Mouse (Mus musculus): ENCODE measurements around the gene Zfp523.
"Not testable (repeated sequence)": the region's sequence is repeated elsewhere in the genome, so short reads cannot be mapped to it uniquely, and the experiment has no call there.

Zfp523 gene

GRCm38 (mm10) chr17:28212391-28212790, 35.5 kb downstream of the Zfp523 start:
- DNase-seq (ENCODE audit: low spot score), result no peak

- DNase-seq (ENCODE audit: low spot score), result no peak
Observed at GRCm38 (mm10) chr17:28213236-28213635, 36.3 kb downstream of the Zfp523 start.

DNA sequence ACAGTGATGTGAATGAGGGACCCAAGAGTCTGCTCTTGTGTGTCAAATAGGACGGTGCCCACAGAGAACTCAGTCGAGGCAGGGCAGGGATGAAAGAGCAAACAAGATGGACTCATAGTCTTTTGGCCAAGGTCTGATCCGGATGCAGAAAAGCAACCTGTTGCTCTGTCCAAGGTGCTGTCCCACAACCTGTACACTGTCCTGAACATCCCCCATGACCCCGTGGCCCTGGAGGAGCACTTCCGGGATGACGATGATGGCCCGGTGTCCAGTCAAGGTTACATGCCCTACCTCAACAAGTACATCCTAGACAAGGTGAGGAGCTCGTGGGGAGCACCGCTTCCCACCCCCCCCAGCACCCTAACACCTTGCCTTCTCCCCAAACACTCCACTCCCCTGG, 39.9 kb downstream of the Zfp523 start:
- DNase-seq (ENCODE audit: low spot score), result no peak

GRCm38 (mm10) chr17:28217721-28218649, 41.1 kb downstream of the Zfp523 start:
- DNase-seq (ENCODE audit: low spot score), result no peak

GRCm38 (mm10) chr17:28222463-28222862, 45.5 kb downstream of the Zfp523 start:
- DNase-seq (ENCODE audit: low spot score), result not testable (repeated sequence)

DNA sequence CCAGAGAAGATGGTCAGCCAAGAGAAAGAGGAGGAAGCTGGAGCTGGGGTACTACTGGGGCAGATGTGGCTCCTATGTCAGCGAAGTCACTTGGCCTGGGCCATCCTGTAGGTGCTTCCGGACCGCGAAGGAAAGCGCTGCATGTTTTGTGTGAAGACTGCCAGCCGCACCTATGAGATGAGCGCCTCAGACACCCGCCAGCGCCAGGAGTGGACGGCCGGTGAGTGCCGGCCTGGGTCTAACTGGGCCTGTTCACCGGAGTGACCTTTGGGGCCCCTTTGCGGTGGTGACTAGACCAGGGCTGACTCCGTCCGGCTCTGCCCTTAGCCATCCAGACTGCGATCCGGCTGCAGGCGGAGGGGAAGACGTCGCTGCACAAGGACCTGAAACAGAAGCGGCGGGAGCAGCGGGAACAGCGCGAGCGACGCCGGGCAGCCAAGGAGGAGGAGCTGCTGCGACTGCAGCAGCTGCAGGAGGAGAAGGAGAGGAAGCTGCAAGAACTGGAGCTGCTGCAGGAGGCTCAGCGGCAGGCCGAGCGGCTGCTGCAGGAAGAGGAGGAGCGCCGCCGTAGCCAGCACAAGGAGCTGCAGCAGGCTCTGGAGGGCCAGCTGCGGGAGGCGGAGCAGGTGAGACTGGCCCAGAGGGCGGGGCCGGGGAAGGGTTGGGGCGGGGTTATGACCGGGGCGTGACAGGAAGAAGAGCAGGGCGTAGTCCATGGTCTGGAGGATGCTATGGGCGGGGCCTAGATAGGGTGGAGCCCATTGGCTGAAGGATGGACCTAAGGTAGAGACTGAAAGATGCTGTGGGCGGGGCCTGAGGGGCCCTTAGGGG, 46.8 kb downstream of the Zfp523 start:
- DNase-seq (ENCODE audit: low spot score), result peak; percentile 95

DNA sequence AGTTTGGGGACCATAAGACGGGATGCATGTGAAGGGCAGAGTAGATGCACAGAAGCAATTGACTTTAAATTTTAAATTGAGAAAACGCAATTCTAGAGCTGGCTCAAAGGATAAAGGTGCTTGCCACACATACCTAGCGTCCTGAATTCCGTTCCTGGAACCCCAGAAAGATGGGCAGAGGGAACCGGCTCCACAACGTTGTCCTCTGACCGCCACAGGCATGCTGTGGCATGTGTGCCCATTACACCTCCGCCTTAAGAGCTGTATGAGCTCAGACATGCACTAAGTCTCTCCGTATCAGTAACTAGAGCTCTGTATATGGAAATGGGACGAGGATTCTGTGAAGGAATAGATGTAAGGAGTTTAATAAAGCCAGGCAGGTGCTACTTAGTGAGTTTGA, 47.7 kb downstream of the Zfp523 start:
- DNase-seq (ENCODE audit: low spot score), result no peak

DNA sequence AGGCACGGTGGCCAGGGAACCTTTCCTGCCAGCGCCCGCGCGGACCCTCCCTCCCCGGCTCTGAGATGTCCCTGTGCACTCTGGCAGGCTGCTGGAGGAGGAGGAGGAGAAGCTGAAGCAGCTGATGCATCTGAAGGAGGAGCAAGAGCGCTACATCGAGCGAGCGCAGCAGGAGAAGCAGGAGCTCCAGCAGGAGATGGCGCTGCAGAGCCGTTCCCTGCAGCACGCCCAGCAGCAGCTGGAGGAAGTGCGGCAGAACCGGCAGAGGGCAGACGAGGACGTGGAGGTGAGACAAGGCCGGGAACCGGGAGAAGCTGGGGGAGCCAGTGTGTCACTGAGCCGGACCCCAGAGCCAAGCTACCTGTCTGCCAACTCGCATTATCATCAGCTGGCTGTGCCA, 49.1 kb downstream of the Zfp523 start:
- peak; percentile 72 for DNase-seq (ENCODE audit: low spot score)

- no peak for DNase-seq (ENCODE audit: low spot score)
Observed at GRCm38 (mm10) chr17:28230486-28230885, 53.6 kb downstream of the Zfp523 start.

GRCm38 (mm10) chr17:28231026-28231736, 54.3 kb downstream of the Zfp523 start:
- DNase-seq (ENCODE audit: low spot score), result no peak

- peak; percentile 97 for DNase-seq (ENCODE audit: low spot score)
Observed at GRCm38 (mm10) chr17:28232475-28233060, 55.6 kb downstream of the Zfp523 start, which contains the start of gene Ppard. Gene Ppard (plus strand): TSS chr17:28232700.

- DNase-seq (ENCODE audit: low spot score), result peak; percentile 40
Observed at GRCm38 (mm10) chr17:28233091-28233731, 56.3 kb downstream of the Zfp523 start.

DNA sequence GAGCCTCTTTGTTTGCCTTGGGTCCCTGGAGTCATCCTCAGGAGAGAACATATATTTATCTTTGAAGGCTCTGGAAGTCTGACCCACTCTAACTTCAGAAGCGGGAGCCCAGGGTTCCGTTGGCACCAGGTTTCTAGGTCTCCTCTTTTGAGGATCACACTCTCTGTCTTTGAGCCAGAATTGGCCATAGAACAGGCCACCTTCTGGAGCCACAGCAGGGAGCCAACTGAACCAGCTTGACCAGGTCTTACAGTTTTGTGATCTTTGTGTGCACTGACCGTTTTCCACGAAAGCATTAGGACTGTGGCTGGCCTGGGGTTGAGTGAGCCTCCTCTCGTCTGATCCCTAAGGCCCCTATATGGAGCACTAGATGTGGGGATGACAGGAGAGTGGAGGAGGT, 57.7 kb downstream of the Zfp523 start:
- no peak for DNase-seq (ENCODE audit: low spot score)

DNA sequence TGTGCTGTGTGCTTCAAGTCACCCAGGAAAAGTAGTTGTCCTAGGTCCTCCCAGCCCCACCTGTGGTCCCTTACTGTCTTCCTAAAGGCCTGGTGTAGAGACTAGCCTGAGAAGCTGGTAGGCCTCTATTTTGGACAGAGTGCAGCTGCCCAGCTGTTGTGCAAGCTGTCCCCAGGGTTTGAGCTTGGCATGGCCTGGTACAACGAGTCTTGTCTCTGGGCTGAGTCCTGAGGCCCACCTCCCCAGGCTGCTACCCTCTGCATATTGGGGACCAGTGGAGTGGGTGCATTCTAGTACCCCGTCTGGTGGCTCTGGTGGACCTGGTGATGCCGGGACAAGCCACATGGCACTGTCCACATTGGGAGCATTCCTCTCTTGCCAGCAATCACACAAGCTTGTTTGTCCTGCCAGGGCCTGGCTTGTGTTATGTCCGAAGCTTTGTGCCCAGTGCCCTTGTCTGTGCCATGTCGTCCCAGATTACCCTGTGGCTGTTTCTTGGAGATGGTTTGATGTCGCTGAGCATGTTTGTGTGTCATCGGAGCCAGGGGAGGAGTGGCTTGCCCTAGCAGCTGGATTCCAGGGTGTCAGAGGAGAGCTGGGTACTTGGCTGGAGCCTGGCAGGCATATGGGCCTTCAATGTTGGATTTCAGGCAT, 59.2 kb downstream of the Zfp523 start:
- DNase-seq (ENCODE audit: low spot score), result no peak

GRCm38 (mm10) chr17:28236636-28237015, 59.7 kb downstream of the Zfp523 start:
- peak; percentile 51 for DNase-seq (ENCODE audit: low spot score)

GRCm38 (mm10) chr17:28237362-28237761, 60.4 kb downstream of the Zfp523 start:
- DNase-seq (ENCODE audit: low spot score), result peak; percentile 31

DNA sequence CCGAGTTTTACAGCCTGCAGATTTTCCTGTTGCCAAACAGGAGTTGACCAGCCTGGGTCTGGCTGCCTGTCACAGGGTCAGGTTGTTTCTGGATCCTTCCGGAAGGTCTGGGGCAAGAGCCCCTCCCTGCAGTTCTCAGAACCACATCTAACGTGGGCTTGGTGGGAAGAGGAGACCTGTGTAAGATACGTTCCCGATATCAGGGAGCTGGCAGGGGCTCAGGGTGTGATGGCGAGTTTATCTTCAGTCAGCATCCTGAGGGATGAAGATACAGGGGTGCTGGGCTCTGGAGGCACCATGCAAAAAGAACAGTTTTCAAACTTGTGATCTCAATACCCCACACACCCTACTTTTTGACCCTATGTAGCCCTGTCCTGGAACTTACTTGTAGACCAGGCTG, 60.9 kb downstream of the Zfp523 start:
- DNase-seq (ENCODE audit: low spot score), result peak; percentile 66

DNA sequence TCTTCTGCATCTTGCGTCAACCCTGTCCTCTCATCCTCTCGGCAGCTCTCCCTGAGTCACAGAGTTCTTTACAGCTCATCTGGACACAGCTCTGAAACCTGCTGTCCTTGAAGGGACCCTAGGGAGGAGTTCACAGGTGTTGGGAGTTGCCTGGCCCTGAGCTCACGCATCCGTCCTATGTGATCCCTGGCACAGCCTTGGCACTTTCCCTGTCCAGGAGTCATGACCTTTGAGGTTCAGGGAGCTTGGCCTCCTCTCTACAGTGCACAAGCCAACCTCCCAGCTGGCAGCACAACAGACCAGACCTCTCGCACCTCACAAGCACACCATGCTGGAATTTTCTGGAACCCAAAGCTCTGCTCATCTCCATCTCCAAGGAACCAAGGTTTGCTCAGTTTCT, 63.9 kb downstream of the Zfp523 start:
- no peak for DNase-seq (ENCODE audit: low spot score)

GRCm38 (mm10) chr17:28242296-28242695, 65.4 kb downstream of the Zfp523 start:
- DNase-seq (ENCODE audit: low spot score), result no peak

- DNase-seq (ENCODE audit: low spot score), result no peak
Observed at GRCm38 (mm10) chr17:28244214-28244613, 67.3 kb downstream of the Zfp523 start.

GRCm38 (mm10) chr17:28244714-28245113, 67.8 kb downstream of the Zfp523 start:
- no peak for DNase-seq (ENCODE audit: low spot score)

Measured in c-Kit-positive CD71-positive TER-119-positive erythroid progenitor cells, embryonic 14.5 days (primary cell).